9 mouse cellular contexts compared by ENCODE assay signal in the genomic region with DNA sequence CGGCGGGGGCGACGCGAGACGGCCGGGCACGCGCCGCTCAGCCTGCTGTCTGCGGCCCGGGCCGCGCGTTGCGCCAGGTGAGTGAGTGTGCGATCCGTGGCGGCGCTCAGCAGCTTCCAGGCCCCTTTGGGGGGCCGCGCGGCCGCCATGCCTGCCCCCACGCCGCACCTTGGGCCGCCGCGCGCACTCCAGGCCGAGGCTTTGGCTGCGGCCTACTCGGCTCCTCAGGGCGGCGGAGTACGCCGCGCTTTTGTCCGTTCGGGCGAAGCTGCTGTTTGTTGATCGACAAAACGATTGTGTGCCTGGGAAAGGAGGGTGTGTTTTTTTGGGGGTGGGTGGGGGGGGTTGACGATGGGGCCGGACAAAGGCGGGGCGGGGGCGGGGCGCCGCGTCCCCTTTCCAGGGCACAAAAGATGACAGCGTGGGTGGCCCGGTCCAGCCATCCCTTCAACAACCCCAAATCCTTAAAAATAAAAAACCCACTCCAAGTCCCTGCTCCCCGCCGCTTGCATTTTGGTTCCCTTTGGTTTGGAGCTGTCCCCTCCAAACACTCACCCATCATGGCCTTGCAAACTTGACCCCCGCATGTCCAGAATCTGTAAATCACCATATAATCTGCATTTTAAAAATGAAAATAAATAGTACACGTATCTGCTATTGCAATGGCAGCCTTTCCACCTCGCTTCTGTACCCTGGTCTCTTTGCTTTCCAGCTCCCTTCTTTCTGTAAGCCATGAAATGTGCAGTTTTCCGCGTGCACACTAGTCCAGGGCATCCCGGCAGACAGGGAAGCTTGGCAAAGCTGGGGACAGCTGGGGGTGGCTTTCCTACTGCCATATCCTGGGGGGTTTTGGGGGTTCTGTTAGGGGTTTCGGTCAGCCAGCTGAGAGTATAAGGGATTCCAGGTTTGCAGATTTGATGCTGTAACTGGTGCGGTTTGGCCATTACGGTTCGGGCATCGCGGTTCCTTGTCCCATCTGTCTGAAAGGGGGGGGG. TPM values are rescaled to one million over a fixed set of nuclear protein-coding genes. Genes with fewer than 3 reads are reported as not detected.
DNase-seq lines count a peak whose midpoint lies in the region; ATAC-seq and TF ChIP-seq lines count a peak whose summit lies in the region.
"Had no signal": no experiment of that assay in that cellular context is flagged by ENCODE, and none has a peak within 500 bp of the region (broad histone marks: within the 10 kb centered on the region; RNA-seq: fewer than 3 reads in every experiment).

No protein-coding gene starts in this region.

- peaks cover 42% of the 10 kb centered on the region for H3K4me1 ChIP-seq in heart, embryonic 10.5 days
- H3K4me1 ChIP-seq in cortical plate, adult 2 months (ENCODE audit: control insufficient read depth, insufficient read depth, low read length): peaks cover 9% of the 10 kb centered on the region; the same call in 1 of the 2 replicates
- peaks cover 50% of the 10 kb centered on the region for H3K4me1 ChIP-seq in hindbrain, embryonic 15.5 days (replicated peaks)

- peak overlapping the region; percentile 97 for H3K27ac ChIP-seq in heart, embryonic 10.5 days
- H3K27ac ChIP-seq in cortical plate, adult 2 months (ENCODE audit: insufficient read depth, low read length): 0 out of 2 replicates have a peak overlapping the region, but pooled peaks have one; percentile 7
- peak overlapping the region; percentile 96 for H3K27ac ChIP-seq in hindbrain, embryonic 15.5 days (replicated peaks)

- peaks cover 19% of the 10 kb centered on the region for H3K36me3 ChIP-seq in heart, embryonic 10.5 days
- H3K36me3 ChIP-seq in hindbrain, embryonic 15.5 days: no peaks in the 10 kb centered on the region

- 4% methylated on average over 57 of the region's 67 CpGs for WGBS in heart, embryonic 10.5 days
- WGBS in hindbrain, embryonic 15.5 days: under 1% methylated on average over 63 of the region's 67 CpGs

- no peak for DNase-seq in heart, embryonic 10.5 days (ENCODE audit: low spot score)
- DNase-seq in heart, adult 18-20 months: no peak
- DNase-seq in 416B (ENCODE audit: low read depth): peak; percentile 40
- DNase-seq in lung, postnatal 14 days: peak; percentile 22
- DNase-seq in c-Kit-positive CD71-positive TER-119-positive erythroid progenitor cells, embryonic 14.5 days (ENCODE audit: low spot score): no peak
- DNase-seq in adrenal gland, postnatal 4 days (ENCODE audit: low spot score in 2 of 2): no peak

- peak overlapping the region; percentile 81 for H3K4me2 ChIP-seq in hindbrain, embryonic 15.5 days

- H3K9me3 ChIP-seq in heart, embryonic 10.5 days: no peaks in the 10 kb centered on the region
- no peaks in the 10 kb centered on the region for H3K9me3 ChIP-seq in hindbrain, embryonic 15.5 days

- peak overlapping the region; percentile 93 for H3K4me3 ChIP-seq in heart, embryonic 10.5 days
- peak overlapping the region; percentile 87 for H3K4me3 ChIP-seq in cortical plate, adult 2 months (ENCODE audit: insufficient read depth, low read length)
- peak overlapping the region; percentile 94 for H3K4me3 ChIP-seq in hindbrain, embryonic 15.5 days

- TF ChIP-seq POLR2A in cortical plate, adult 2 months (IDR thresholded peaks at IDR 0.05; ENCODE audit: extremely low read depth, insufficient read depth, low read length): no peak

- no peaks in the 10 kb centered on the region for H3K27me3 ChIP-seq in heart, embryonic 10.5 days (ENCODE audit: insufficient read depth, poor library complexity, severe bottlenecking)
- H3K27me3 ChIP-seq in hindbrain, embryonic 15.5 days: no peaks in the 10 kb centered on the region

- peak; percentile 29 for ATAC-seq in hindbrain, embryonic 15.5 days (ENCODE audit: low FRiP score, low read depth)

- TF ChIP-seq CTCF in cortical plate, adult 2 months (IDR thresholded peaks at IDR 0.05; ENCODE audit: extremely low read depth, insufficient read depth, low read length): no peak

- peak overlapping the region; percentile 95 for H3K9ac ChIP-seq in hindbrain, embryonic 15.5 days

RNA-seq across cellular contexts. Expression of a gene that starts 0.6 kb away (rescaled TPM):
- polyA plus RNA-seq in heart, embryonic 10.5 days (2016; fragmentation: Nextera tagmentation; extraction: Ambion mirVana): 34.6 and 35.6 TPM in 2 replicates
- total RNA-seq in heart, adult 18-20 months (2021): 10 to 100 TPM; 29.6 to 30.3 TPM
- 43.5 and 45.0 TPM in 2 replicates for polyA plus RNA-seq in cortical plate, adult 2 months (2012; rRNA removed)
- polyA plus RNA-seq in hindbrain, embryonic 15.5 days (2015; fragmentation: Nextera tagmentation; extraction: Ambion mirVana): 71.5 and 73.7 TPM in 2 replicates
- 10 to 100 TPM; 50.1 to 54.1 TPM for total RNA-seq in adrenal gland, postnatal 4 days (2021)

RNA-seq across cellular contexts. Expression of a gene that starts 23.3 kb away (rescaled TPM):
- 136 and 163 TPM in 2 replicates for polyA plus RNA-seq in heart, embryonic 10.5 days (2016; fragmentation: Nextera tagmentation; extraction: Ambion mirVana)
- 1 to 10 TPM; 1.4 to 2.5 TPM for total RNA-seq in heart, adult 18-20 months (2021)
- polyA plus RNA-seq in cortical plate, adult 2 months (2012; rRNA removed): 1.1 and 1.8 TPM in 2 replicates
- 29.7 and 31.9 TPM in 2 replicates for polyA plus RNA-seq in hindbrain, embryonic 15.5 days (2015; fragmentation: Nextera tagmentation; extraction: Ambion mirVana)
- total RNA-seq in adrenal gland, postnatal 4 days (2021): 10 to 100 TPM; 49.3 to 61.2 TPM

RNA-seq across cellular contexts. Expression of a gene that starts 26.4 kb away (rescaled TPM):
- not detected in 2 replicates for polyA plus RNA-seq in heart, embryonic 10.5 days (2016; fragmentation: Nextera tagmentation; extraction: Ambion mirVana)
- total RNA-seq in heart, adult 18-20 months (2021): not detected
- polyA plus RNA-seq in cortical plate, adult 2 months (2012; rRNA removed): not detected in 2 replicates
- not detected in 2 replicates for polyA plus RNA-seq in hindbrain, embryonic 15.5 days (2015; fragmentation: Nextera tagmentation; extraction: Ambion mirVana)
- not detected for total RNA-seq in adrenal gland, postnatal 4 days (2021)
- total RNA-seq: left cerebral cortex, postnatal 14 days had no signal

RNA-seq across cellular contexts. Expression of a gene that starts 33.8 kb away (rescaled TPM):
- polyA plus RNA-seq in heart, embryonic 10.5 days (2016; fragmentation: Nextera tagmentation; extraction: Ambion mirVana): 81.7 and 93.2 TPM in 2 replicates
- 100 to 1,000 TPM; 178 to 190 TPM for total RNA-seq in heart, adult 18-20 months (2021)
- 8.4 and 10.1 TPM in 2 replicates for polyA plus RNA-seq in cortical plate, adult 2 months (2012; rRNA removed)
- 16.6 and 17.5 TPM in 2 replicates for polyA plus RNA-seq in hindbrain, embryonic 15.5 days (2015; fragmentation: Nextera tagmentation; extraction: Ambion mirVana)
- 10 to 100 TPM; 83.2 to 87.5 TPM for total RNA-seq in adrenal gland, postnatal 4 days (2021)

RNA-seq across cellular contexts. Expression of a gene that starts 49.9 kb away (rescaled TPM):
- polyA plus RNA-seq in heart, embryonic 10.5 days (2016; fragmentation: Nextera tagmentation; extraction: Ambion mirVana): 6.8 and 9.5 TPM in 2 replicates
- total RNA-seq in heart, adult 18-20 months (2021): 1 to 10 TPM; 9.1 to 9.2 TPM
- polyA plus RNA-seq in cortical plate, adult 2 months (2012; rRNA removed): 4.2 and 4.8 TPM in 2 replicates
- 1.3 and 1.8 TPM in 2 replicates for polyA plus RNA-seq in hindbrain, embryonic 15.5 days (2015; fragmentation: Nextera tagmentation; extraction: Ambion mirVana)
- total RNA-seq in adrenal gland, postnatal 4 days (2021): 10 to 100 TPM; 21.0 to 22.2 TPM

Comparison
In these comparisons a context has a peak if more than half of its experiments do, and no peak if none do; other contexts are left out.
1. DNase-seq: peak in 416B (single experiment) and lung, postnatal 14 days (single experiment); none in heart, embryonic 10.5 days (single experiment), heart, adult 18-20 months (0 of 2), c-Kit-positive CD71-positive TER-119-positive erythroid progenitor cells, embryonic 14.5 days (single experiment) and adrenal gland, postnatal 4 days (0 of 2).
2. H3K27ac ChIP-seq: peak in every context shown above with its lines; median percentile 97 in heart, embryonic 10.5 days; 96 in hindbrain, embryonic 15.5 days; 7 in cortical plate, adult 2 months.
3. RNA of a gene that starts 23.3 kb away (polyA plus RNA-seq): 136 to 163 TPM in heart, embryonic 10.5 days and 29.7 to 31.9 TPM in hindbrain, embryonic 15.5 days; 1.1 to 1.8 TPM in cortical plate, adult 2 months; every median in the first group is over 10 times any median in the second.
4. Peak in every context shown above with its lines, with median percentiles within 50 percentile points of each other: H3K4me3 ChIP-seq.